Mouse (Mus musculus): ENCODE data around the gene Gfpt1.

DNA sequence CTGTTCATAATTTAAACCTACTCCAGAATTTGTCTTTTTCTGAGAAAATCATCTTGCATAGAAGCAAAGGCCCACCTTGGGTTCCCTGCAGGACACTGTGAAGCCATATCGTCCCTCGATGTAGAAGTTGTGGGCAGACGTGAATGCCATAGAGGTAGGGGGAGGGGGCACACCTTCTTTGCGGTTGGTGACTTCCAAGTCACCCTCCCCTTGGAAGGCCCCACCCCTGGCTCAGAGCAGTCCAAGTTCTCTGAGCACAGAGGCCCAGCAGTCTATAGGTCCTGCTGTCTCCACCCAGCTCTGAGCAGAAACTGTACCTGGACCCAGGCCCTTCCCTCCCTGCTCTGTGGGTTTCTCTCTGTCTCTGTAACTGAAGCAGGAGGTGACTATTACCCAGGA is 59.3 kb downstream of the Gfpt1 start:
- no peak for TF ChIP-seq CTCF (IDR thresholded peaks at IDR 0.05; ENCODE audit: low read depth)
- TF ChIP-seq EP300 (IDR thresholded peaks at IDR 0.05; ENCODE audit: low read depth), result no peak

Measured in heart, postnatal 0 days (tissue).